ENCODE assay signal across 18 mouse cellular contexts in genomic region chr13:64186516-64186915, GRCm38 (mm10). TPM values are rescaled to one million over a fixed set of nuclear protein-coding genes. Genes with fewer than 3 reads are reported as not detected.
DNase-seq lines count a peak whose midpoint lies in the region; ATAC-seq and TF ChIP-seq lines count a peak whose summit lies in the region.
"Had no signal": no experiment of that assay in that cellular context is flagged by ENCODE, and none has a peak within 500 bp of the region (broad histone marks: within the 10 kb centered on the region; RNA-seq: fewer than 3 reads in every experiment).

No protein-coding gene starts in this region.

- H3K4me2 ChIP-seq in heart, embryonic 13.5 days = no peak overlapping the region
- no peak overlapping the region for H3K4me2 ChIP-seq in heart, embryonic 11.5 days
- H3K4me2 ChIP-seq in heart, postnatal 0 days (ENCODE audit: low read depth, low read length) = no peak overlapping the region
- no peak overlapping the region for H3K4me2 ChIP-seq in forebrain, embryonic 16.5 days (ENCODE audit: low read length)
- H3K4me2 ChIP-seq: embryonic facial prominence, embryonic 12.5 days; forebrain, embryonic 15.5 days; hindbrain, embryonic 14.5 days; intestine, embryonic 15.5 days; kidney, embryonic 15.5 days had no signal

- no peak for TF ChIP-seq EP300 in heart, postnatal 0 days (IDR thresholded peaks at IDR 0.05; ENCODE audit: low read depth)

- 88% methylated on average over 4 of the region's 4 CpGs for WGBS in heart, embryonic 13.5 days
- 85% methylated on average over 4 of the region's 4 CpGs for WGBS in heart, embryonic 11.5 days (ENCODE audit: insufficient replicate concordance)
- WGBS in heart, postnatal 0 days = 82% methylated on average over 4 of the region's 4 CpGs
- WGBS in forebrain, embryonic 16.5 days = 95% methylated on average over 4 of the region's 4 CpGs

- no peak overlapping the region for H3K9ac ChIP-seq in heart, embryonic 13.5 days
- H3K9ac ChIP-seq in heart, embryonic 11.5 days (ENCODE audit: low read depth, low read length) = no peak overlapping the region
- H3K9ac ChIP-seq in heart, postnatal 0 days (replicated peaks; ENCODE audit: low read depth, low read length) = no peak overlapping the region
- H3K9ac ChIP-seq in forebrain, embryonic 16.5 days (replicated peaks; ENCODE audit: low read depth, low read length) = no peak overlapping the region
- H3K9ac ChIP-seq: embryonic facial prominence, embryonic 12.5 days; forebrain, embryonic 15.5 days; hindbrain, embryonic 14.5 days; intestine, embryonic 15.5 days; kidney, embryonic 15.5 days had no signal

- H3K27me3 ChIP-seq in heart, embryonic 13.5 days (replicated peaks) = no peaks in the 10 kb centered on the region
- H3K27me3 ChIP-seq in heart, embryonic 11.5 days (ENCODE audit: control insufficient read depth, insufficient read depth, low read length) = no peaks in the 10 kb centered on the region
- no peaks in the 10 kb centered on the region for H3K27me3 ChIP-seq in heart, postnatal 0 days (ENCODE audit: control insufficient read depth, insufficient read depth, low read length)
- no peaks in the 10 kb centered on the region for H3K27me3 ChIP-seq in forebrain, embryonic 16.5 days (replicated peaks; ENCODE audit: control insufficient read depth, insufficient read depth, low read length)
- H3K27me3 ChIP-seq: embryonic facial prominence, embryonic 12.5 days; forebrain, embryonic 15.5 days; intestine, embryonic 15.5 days; kidney, embryonic 15.5 days had no signal

- no peak for ATAC-seq in heart, embryonic 13.5 days (ENCODE audit: extremely low read depth, insufficient number of reproducible peaks, low FRiP score, low TSS enrichment)
- ATAC-seq in heart, embryonic 11.5 days (replicated peaks; ENCODE audit: insufficient number of reproducible peaks, low FRiP score, low TSS enrichment) = no peak
- ATAC-seq in heart, postnatal 0 days (ENCODE audit: insufficient read depth, low read depth) = no peak
- no peak for ATAC-seq in forebrain, embryonic 16.5 days
- ATAC-seq: forebrain, embryonic 15.5 days; intestine, embryonic 15.5 days had no signal

- peaks cover 56% of the 10 kb centered on the region for H3K36me3 ChIP-seq in heart, embryonic 13.5 days
- H3K36me3 ChIP-seq in heart, embryonic 11.5 days (ENCODE audit: control insufficient read depth, insufficient read depth, low read length) = peaks cover 3% of the 10 kb centered on the region
- H3K36me3 ChIP-seq in heart, postnatal 0 days (replicated peaks; ENCODE audit: control insufficient read depth, insufficient read depth, low read length) = peaks cover 45% of the 10 kb centered on the region
- H3K36me3 ChIP-seq in forebrain, embryonic 16.5 days (ENCODE audit: control insufficient read depth, insufficient read depth) = no peaks in the 10 kb centered on the region
- H3K36me3 ChIP-seq: forebrain, embryonic 15.5 days; intestine, embryonic 15.5 days had no signal

- peak overlapping the region; percentile 73 for H3K27ac ChIP-seq in heart, embryonic 13.5 days (replicated peaks)
- H3K27ac ChIP-seq in heart, embryonic 11.5 days (ENCODE audit: low read depth, low read length) = no peak overlapping the region
- peak overlapping the region; percentile 53; the same call in 1 of the 2 replicates for H3K27ac ChIP-seq in heart, postnatal 0 days (ENCODE audit: low read depth)
- H3K27ac ChIP-seq in forebrain, embryonic 16.5 days (ENCODE audit: low read length) = no peak overlapping the region
- H3K27ac ChIP-seq: embryonic facial prominence, embryonic 12.5 days; forebrain, embryonic 15.5 days; hindbrain, embryonic 10.5 days; hindbrain, embryonic 14.5 days; intestine, embryonic 15.5 days; kidney, embryonic 15.5 days had no signal

- no peaks in the 10 kb centered on the region for H3K9me3 ChIP-seq in heart, embryonic 13.5 days
- no peaks in the 10 kb centered on the region for H3K9me3 ChIP-seq in heart, embryonic 11.5 days (replicated peaks; ENCODE audit: control insufficient read depth, low read length)
- no peaks in the 10 kb centered on the region for H3K9me3 ChIP-seq in heart, postnatal 0 days (replicated peaks; ENCODE audit: control insufficient read depth, low read length)
- no peaks in the 10 kb centered on the region for H3K9me3 ChIP-seq in forebrain, embryonic 16.5 days (ENCODE audit: control insufficient read depth, low read length)
- H3K9me3 ChIP-seq: embryonic facial prominence, embryonic 12.5 days; forebrain, embryonic 15.5 days; hindbrain, embryonic 10.5 days; intestine, embryonic 15.5 days; kidney, embryonic 15.5 days had no signal

- peaks cover 25% of the 10 kb centered on the region for H3K4me1 ChIP-seq in heart, embryonic 13.5 days
- H3K4me1 ChIP-seq in heart, embryonic 11.5 days (ENCODE audit: control insufficient read depth, insufficient read depth, low read length) = no peaks in the 10 kb centered on the region; the same call in 1 of the 2 replicates
- H3K4me1 ChIP-seq in heart, postnatal 0 days (ENCODE audit: control insufficient read depth, insufficient read depth) = peaks cover 13% of the 10 kb centered on the region
- H3K4me1 ChIP-seq in forebrain, embryonic 16.5 days (replicated peaks; ENCODE audit: control insufficient read depth, insufficient read depth, low read length) = no peaks in the 10 kb centered on the region
- H3K4me1 ChIP-seq: embryonic facial prominence, embryonic 12.5 days; forebrain, embryonic 15.5 days; hindbrain, embryonic 10.5 days; intestine, embryonic 15.5 days; kidney, embryonic 15.5 days had no signal

- no peak overlapping the region for H3K4me3 ChIP-seq in heart, embryonic 13.5 days
- H3K4me3 ChIP-seq in heart, embryonic 11.5 days (ENCODE audit: low read depth, low read length) = no peak overlapping the region
- no peak overlapping the region for H3K4me3 ChIP-seq in heart, postnatal 0 days (ENCODE audit: low read depth, low read length)
- no peak overlapping the region for H3K4me3 ChIP-seq in forebrain, embryonic 16.5 days (replicated peaks; ENCODE audit: low read length)
- H3K4me3 ChIP-seq: embryonic facial prominence, embryonic 12.5 days; forebrain, embryonic 15.5 days; hindbrain, embryonic 10.5 days; intestine, embryonic 15.5 days; kidney, embryonic 15.5 days had no signal

- peak; percentile 65 for DNase-seq in adrenal gland, adult 2 months
- no peak for DNase-seq in adrenal gland, postnatal 25 days
- DNase-seq in heart, postnatal 0 days (ENCODE audit: low spot score) = no peak
- DNase-seq in heart, postnatal 4 days = no peak
- DNase-seq: cerebellum, adult 11-12 months; cerebellum, adult 9-10 months; cerebellum, postnatal 25 days; gastrocnemius, postnatal 10 days; kidney, adult 18-20 months had no signal

- TF ChIP-seq CTCF in heart, postnatal 0 days (IDR thresholded peaks at IDR 0.05; ENCODE audit: low read depth) = no peak

RNA-seq across cellular contexts. Expression of gene Habp4, which starts 24.9 kb away (rescaled TPM):
- total RNA-seq in adrenal gland, adult 2 months (2021) = 10 to 100 TPM; 25.0 to 37.5 TPM
- polyA plus RNA-seq in adrenal gland, adult 2 months (2012; rRNA removed) = 20.9 and 21.6 TPM in 2 replicates
- 30.9 and 34.2 TPM in 2 replicates for total RNA-seq in adrenal gland, postnatal 25 days (2021)
- polyA plus RNA-seq in heart, embryonic 13.5 days (2015; fragmentation: Nextera tagmentation; extraction: Ambion mirVana) = 50.1 and 53.9 TPM in 2 replicates
- 42.2 and 50.2 TPM in 2 replicates for polyA plus RNA-seq in heart, embryonic 11.5 days (2014; fragmentation: Nextera tagmentation; extraction: Ambion mirVana)
- total RNA-seq in heart, postnatal 0 days (2014; rRNA removed; ENCODE audit: low replicate concordance) = 39.7 and 50.3 TPM in 2 replicates
- 42.1 and 44.0 TPM in 2 replicates for polyA plus RNA-seq in heart, postnatal 0 days (2015; fragmentation: Nextera tagmentation; extraction: Ambion mirVana)
- 10 to 100 TPM; 63.7 to 64.7 TPM for total RNA-seq in heart, postnatal 4 days (2021)
- polyA plus RNA-seq in forebrain, embryonic 16.5 days (2015; fragmentation: Nextera tagmentation; extraction: Ambion mirVana) = 15.9 and 18.1 TPM in 2 replicates

RNA-seq across cellular contexts. Expression of gene Zfp367, which starts 33.5 kb away (rescaled TPM):
- 10 to 100 TPM; 23.5 to 24.6 TPM for total RNA-seq in adrenal gland, adult 2 months (2021)
- 4.9 and 5.2 TPM in 2 replicates for polyA plus RNA-seq in adrenal gland, adult 2 months (2012; rRNA removed)
- total RNA-seq in adrenal gland, postnatal 25 days (2021) = 33.6 and 39.7 TPM in 2 replicates
- polyA plus RNA-seq in heart, embryonic 13.5 days (2015; fragmentation: Nextera tagmentation; extraction: Ambion mirVana) = 20.9 and 21.9 TPM in 2 replicates
- 23.7 and 25.4 TPM in 2 replicates for polyA plus RNA-seq in heart, embryonic 11.5 days (2014; fragmentation: Nextera tagmentation; extraction: Ambion mirVana)
- 35.0 and 35.6 TPM in 2 replicates for total RNA-seq in heart, postnatal 0 days (2014; rRNA removed; ENCODE audit: low replicate concordance)
- 22.7 and 23.8 TPM in 2 replicates for polyA plus RNA-seq in heart, postnatal 0 days (2015; fragmentation: Nextera tagmentation; extraction: Ambion mirVana)
- total RNA-seq in heart, postnatal 4 days (2021) = 10 to 100 TPM; 46.8 to 50.8 TPM
- 10.8 and 13.1 TPM in 2 replicates for polyA plus RNA-seq in forebrain, embryonic 16.5 days (2015; fragmentation: Nextera tagmentation; extraction: Ambion mirVana)

RNA-seq across cellular contexts. Expression of gene Slc35d2, which starts 57.3 kb away (rescaled TPM):
- 10 to 100 TPM in 1 of 2 experiments, 1 to 10 TPM in 1; 4.8 to 10.1 TPM for total RNA-seq in adrenal gland, adult 2 months (2021)
- polyA plus RNA-seq in adrenal gland, adult 2 months (2012; rRNA removed) = 8.4 and 11.5 TPM in 2 replicates
- 7.5 and 9.0 TPM in 2 replicates for total RNA-seq in adrenal gland, postnatal 25 days (2021)
- 4.5 and 5.5 TPM in 2 replicates for polyA plus RNA-seq in heart, embryonic 13.5 days (2015; fragmentation: Nextera tagmentation; extraction: Ambion mirVana)
- polyA plus RNA-seq in heart, embryonic 11.5 days (2014; fragmentation: Nextera tagmentation; extraction: Ambion mirVana) = 7.4 and 8.2 TPM in 2 replicates
- total RNA-seq in heart, postnatal 0 days (2014; rRNA removed; ENCODE audit: low replicate concordance) = 2.0 and 3.7 TPM in 2 replicates
- polyA plus RNA-seq in heart, postnatal 0 days (2015; fragmentation: Nextera tagmentation; extraction: Ambion mirVana) = 3.5 and 5.3 TPM in 2 replicates
- total RNA-seq in heart, postnatal 4 days (2021) = 1 to 10 TPM; 3.2 to 3.3 TPM
- polyA plus RNA-seq in forebrain, embryonic 16.5 days (2015; fragmentation: Nextera tagmentation; extraction: Ambion mirVana) = 0.46 and 0.86 TPM in 2 replicates

Comparison
In these comparisons a context has a peak if more than half of its experiments do, and no peak if none do; other contexts are left out.
1. H3K27ac ChIP-seq: peak in heart, embryonic 13.5 days (single experiment) and heart, postnatal 0 days (single experiment); none in heart, embryonic 11.5 days (single experiment) and forebrain, embryonic 16.5 days (single experiment).